Mouse (Mus musculus): ENCODE measurements at regions not wholly inside any gene's neighbourhood (a gene's known extent, or its start where the extent isn't known, plus 50 kb on each side); places are given as distances from the start of the nearest gene placed in this dataset.
"Not testable (repeated sequence)": the region's sequence is repeated elsewhere in the genome, so short reads cannot be mapped to it uniquely, and the experiment has no call there.

GRCm38 (mm10) chr6:67857945-67858344 is 322.3 kb upstream of the Tacstd2 start:
- TF ChIP-seq POLR2A (IDR thresholded peaks at IDR 0.05; ENCODE audit: control insufficient read depth in 1 of 2, insufficient read depth in 1 of 2, low read depth in 1 of 2, low read length in 2 of 2, poor library complexity in 1 of 2); EP300 (IDR thresholded peaks at IDR 0.05; ENCODE audit: low read depth in 1 of 2, low read length in 2 of 2); SMC3 (IDR thresholded peaks at IDR 0.05; ENCODE audit: low read depth, low read length); CHD2 (IDR thresholded peaks at IDR 0.05; ENCODE audit: low read length); MAFK (IDR thresholded peaks at IDR 0.05; ENCODE audit: borderline replicate concordance, low read depth, low read length); MYC (IDR thresholded peaks at IDR 0.05; ENCODE audit: low read depth, low read length); NRF1 (IDR thresholded peaks at IDR 0.05; ENCODE audit: insufficient read depth, low read depth, low read length, poor library complexity, severe bottlenecking); CTCF (IDR thresholded peaks at IDR 0.05 in 2 of 3, conservative IDR thresholded peaks at IDR 0.05 in 1 of 3; ENCODE audit: control insufficient read depth in 1 of 3, insufficient read depth in 1 of 3, low read depth in 2 of 3, low read length in 3 of 3, poor library complexity in 1 of 3, severe bottlenecking in 1 of 3); RCOR1 (IDR thresholded peaks at IDR 0.05; ENCODE audit: low read depth, low read length); ETS1 (IDR thresholded peaks at IDR 0.05; ENCODE audit: low read depth, low read length); GATA1 (IDR thresholded peaks at IDR 0.05; ENCODE audit: low read depth, low read length); POLR2AphosphoS2 (IDR thresholded peaks at IDR 0.05; ENCODE audit: low read length); ZNF384 (IDR thresholded peaks at IDR 0.05; ENCODE audit: low read depth, low read length); HCFC1 (IDR thresholded peaks at IDR 0.05; ENCODE audit: low read depth, low read length): not testable (repeated sequence)
